Mouse (Mus musculus) urinary bladder, postnatal 0 days (tissue): ENCODE data around the gene Wdr44. TPM values are rescaled to one million over a fixed set of nuclear protein-coding genes. Genes with fewer than 3 reads are reported as not detected.

Experiments used
- polyA plus RNA-seq: library from polyadenylated mRNA; unstranded; fragments of >200 nt; fragmentation: Nextera tagmentation; extraction: Ambion mirVana; gene quantifications from 2 replicates; pipeline ENCODE4 v1.2.1, GENCODE M21; 2015

Gene Wdr44
- polyA plus RNA-seq: 8.4 and 9.6 TPM in 2 replicates

DNA sequence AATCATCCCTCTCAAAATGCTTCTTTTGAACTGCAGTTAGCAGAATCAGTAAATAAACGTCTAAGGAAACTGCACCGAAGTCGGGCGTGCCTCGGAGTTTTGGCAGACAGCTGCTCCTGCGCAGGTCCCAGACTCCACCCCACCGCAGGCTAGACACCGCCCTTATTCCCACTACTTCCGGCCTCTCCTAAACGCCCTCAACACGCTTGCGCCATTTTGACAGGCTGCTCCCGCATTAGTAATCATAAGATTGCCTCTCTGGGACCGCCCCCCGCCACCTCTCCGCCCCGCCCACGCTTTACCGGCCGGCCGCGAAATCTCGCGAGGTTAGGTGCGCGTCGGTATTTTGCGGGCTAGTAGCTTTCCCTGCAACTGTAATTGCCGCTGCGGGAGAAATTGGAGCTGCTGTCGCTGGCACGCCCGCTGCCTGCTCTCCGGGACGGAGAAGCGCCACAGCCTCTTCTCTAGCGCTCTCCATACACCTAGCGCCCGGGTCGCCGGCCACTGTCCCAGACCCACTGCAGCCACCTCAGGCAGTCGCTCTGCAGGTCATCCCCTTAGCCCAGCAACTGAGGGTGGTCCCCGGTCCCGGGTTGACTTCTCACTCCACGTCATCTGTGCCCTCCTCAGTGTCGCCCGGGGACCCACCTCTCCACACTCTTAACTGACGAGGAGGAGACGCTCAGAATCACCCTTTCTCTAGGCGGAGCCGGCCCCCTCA lies at the start of gene Wdr44:
Gene Wdr44, plus strand, starts transcription at position 330 of the 721 bp plus-strand sequence.

Other genes starting within 250 kb of the Wdr44 start
- gene Gm4907, start 189.5 kb downstream of the Wdr44 start, polyA plus RNA-seq: not detected in 2 replicates